Mouse (Mus musculus): ENCODE measurements around the gene Usp39. TPM values are rescaled to one million over a fixed set of nuclear protein-coding genes. Genes with fewer than 3 reads are reported as not detected.

Usp39 gene
- total RNA-seq, 4 experiments from 2014 or later: 14.4 to 20.0 (median 15.2) TPM

GRCm38 (mm10) chr6:72302349-72302925 is 42.5 kb downstream of the Usp39 start:
- no peak for DNase-seq (ENCODE audit: low spot score)

DNA sequence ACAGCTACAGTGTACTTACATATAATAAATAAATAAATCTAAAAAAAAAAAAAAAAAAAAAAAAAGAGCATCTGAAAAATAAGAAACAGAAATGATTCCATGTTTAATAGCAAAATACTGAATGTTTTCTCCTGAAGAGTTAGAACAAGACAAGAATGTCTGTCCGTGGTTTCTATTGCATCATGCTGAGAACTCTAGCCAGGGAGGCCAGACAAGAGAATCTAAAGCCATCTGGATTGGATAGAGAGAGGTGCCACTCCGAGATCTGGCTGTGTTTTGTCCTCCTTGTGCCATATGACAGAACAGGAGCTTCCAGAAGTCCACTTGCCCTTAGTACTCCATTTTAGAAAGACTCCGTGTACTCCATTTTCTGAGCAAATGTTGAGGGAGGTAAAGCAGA is 47.2 kb downstream of the Usp39 start:
- DNase-seq (ENCODE audit: low spot score): no peak

- no peak for DNase-seq (ENCODE audit: low spot score)
These were observed 51.9 kb downstream of the Usp39 start for GRCm38 (mm10) chr6:72292972-72293651.

DNA sequence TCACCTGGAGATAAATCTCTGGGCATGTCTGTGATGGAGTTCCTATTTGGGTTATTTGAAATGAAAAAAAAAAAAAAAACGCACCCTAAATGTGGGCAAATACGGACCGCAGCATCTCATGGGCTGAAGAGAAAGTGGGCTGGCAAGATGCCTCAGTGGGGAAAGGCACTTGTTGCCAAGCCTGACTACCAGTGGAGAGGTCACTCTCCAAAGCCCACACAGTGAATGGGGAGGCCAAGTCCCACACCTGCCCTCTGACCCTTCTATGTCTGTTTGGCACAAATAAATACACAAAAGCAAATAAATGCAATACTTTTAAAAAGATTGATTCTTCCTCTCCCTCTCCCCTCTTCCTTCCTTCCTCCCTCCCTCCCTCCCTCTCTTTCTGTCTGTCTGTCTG is 55.5 kb downstream of the Usp39 start:
- DNase-seq (ENCODE audit: low spot score): no peak

GRCm38 (mm10) chr6:72283914-72284313 is 61.1 kb downstream of the Usp39 start:
- no peak for DNase-seq (ENCODE audit: low spot score)

- no peak for DNase-seq (ENCODE audit: low spot score)
These were observed 64.5 kb downstream of the Usp39 start for GRCm38 (mm10) chr6:72280410-72280998.

DNA sequence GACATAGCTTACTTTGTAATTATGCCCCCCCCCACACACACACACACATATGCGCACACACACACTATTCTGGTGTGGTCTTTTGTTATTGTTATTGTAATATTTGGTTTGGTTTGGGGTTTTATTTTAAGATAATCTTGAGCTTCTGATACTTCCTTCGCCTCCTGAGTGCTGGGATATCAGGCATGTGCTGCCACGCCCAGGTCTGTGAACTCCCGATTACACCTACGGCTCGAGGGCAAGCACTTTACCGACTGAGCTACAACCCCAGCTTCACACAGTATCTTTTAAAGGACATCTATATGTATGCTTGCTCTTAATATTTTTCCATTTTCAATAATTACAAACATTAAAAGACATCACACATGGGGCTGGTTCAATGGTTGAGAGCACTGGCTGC is 65.5 kb downstream of the Usp39 start:
- no peak for DNase-seq (ENCODE audit: low spot score)

- no peak for DNase-seq (ENCODE audit: low spot score)
These were observed 66.1 kb downstream of the Usp39 start for GRCm38 (mm10) chr6:72278835-72279234.

DNA sequence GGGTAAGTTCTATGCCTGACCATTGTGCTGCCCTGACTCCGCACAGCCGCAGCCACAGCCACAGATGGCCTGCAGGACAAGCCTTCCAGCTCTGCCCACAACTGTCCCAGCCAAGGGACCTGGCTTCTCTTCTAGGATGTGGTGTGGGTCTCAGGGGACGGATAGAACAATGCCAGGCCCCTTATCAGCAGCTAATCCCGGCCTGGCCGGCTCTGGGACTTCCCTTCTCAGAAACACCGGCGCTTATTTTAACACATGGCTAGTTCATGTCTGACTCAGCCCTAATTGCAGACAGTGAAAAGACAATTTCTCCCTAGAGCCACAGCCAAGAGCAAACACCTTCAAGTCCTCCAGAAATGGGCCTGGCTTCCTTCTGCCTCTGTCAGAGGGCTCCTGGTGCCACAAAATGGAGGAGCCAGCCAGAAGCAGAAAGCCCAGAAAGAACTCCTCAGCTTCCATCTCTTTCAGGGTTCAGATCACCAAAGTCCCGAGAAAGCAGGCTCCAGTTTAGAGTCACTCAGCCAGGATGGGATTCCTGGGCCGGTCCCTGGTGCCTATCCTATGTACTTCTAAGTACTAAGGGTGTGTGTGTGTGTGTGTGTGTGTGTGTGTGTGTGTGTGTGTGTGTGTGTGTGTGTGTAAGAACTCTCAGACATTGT is 67.3 kb downstream of the Usp39 start:
- DNase-seq (ENCODE audit: low spot score): peak; percentile 86

GRCm38 (mm10) chr6:72276972-72277441 is 68.0 kb downstream of the Usp39 start:
- DNase-seq (ENCODE audit: low spot score): peak; percentile 60

- no peak for DNase-seq (ENCODE audit: low spot score)
These were observed 68.8 kb downstream of the Usp39 start for GRCm38 (mm10) chr6:72276141-72276540.

DNA sequence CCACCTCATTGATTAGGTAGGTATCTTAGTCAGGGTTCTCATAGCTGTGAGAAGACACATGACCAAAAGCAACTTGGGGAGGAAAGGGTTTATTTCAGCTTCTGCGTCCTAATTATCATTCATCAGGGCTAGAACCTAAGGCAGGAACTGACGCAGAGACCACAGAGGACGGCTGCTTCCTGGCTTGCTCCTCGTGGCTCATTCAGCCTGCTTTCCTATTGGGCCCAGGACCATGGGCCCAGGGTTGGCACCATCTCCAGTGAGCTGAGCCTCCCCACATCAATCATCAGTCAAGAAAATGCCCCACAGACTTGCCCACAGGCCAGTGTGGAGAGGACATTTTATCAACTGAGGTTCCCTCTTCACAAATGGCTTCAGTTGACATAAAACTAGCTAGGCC is 69.5 kb downstream of the Usp39 start:
- DNase-seq (ENCODE audit: low spot score): no peak

- no peak for DNase-seq (ENCODE audit: low spot score)
These were observed 71.8 kb downstream of the Usp39 start for GRCm38 (mm10) chr6:72273153-72273552.

DNA sequence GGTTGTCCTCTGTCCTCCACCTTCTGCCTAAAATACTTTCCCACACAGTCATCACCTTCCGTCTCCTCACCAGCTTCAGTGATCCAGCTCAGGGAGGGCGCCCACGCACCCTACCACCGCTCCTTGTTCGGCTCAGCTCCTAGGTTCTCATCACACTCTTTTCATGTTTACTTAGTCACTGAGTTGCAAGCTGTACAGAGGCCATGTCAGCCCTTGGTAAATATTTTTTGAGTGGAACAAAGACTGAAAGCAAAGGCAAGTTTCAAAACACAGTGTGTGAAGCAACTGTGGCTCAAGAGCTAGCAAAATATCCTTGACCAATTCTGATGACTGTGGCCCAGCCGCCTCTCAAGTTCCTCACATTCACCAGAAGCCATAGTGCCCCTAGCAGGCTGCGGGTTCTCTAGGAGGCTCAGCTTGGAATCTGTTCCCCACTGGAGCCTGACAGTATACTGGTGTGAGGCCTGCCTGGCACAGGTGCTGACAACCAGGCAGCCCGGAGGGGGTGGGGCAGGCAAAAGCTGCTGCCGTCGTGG is 72.8 kb downstream of the Usp39 start:
- no peak for DNase-seq (ENCODE audit: low spot score)

DNA sequence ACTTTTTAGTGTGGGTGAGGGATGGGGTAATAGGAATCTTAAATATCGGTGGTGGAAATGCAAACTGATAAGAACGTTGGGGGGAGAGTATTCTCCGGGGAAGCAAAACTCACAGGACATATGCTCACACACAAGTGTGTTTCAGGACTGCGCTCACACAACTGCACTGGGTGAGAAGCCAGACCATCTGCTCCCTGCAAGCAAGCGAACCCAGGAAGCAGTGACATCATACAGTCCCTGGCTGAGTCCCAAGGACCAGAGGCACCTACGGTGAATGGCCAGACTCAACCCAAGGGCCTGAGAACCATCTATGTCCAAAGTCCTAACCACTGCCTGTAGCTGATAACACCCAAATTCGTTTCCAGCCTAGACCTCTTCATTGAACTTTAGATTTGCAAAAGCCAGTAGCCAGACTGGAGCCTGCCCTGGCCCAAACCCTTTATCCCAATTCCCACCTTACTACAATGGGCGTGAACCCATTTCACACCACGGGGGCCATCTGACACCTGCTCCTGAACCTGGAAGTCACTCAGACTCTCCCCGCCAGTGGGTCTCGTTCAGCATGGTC is 73.9 kb downstream of the Usp39 start:
- no peak for DNase-seq (ENCODE audit: low spot score)

GRCm38 (mm10) chr6:72270258-72270657 is 74.7 kb downstream of the Usp39 start:
- no peak for DNase-seq (ENCODE audit: low spot score)

Other genes starting within 250 kb of the Usp39 start
- 10 to 100 TPM; 60.4 to 74.1 (median 71.4) TPM for gene St3gal5, start 247.6 kb downstream of the Usp39 start, total RNA-seq (2022)
- gene Atoh8, start 109.6 kb downstream of the Usp39 start, total RNA-seq (2022): 10 to 100 TPM in 2 of 4 experiments, 1 to 10 TPM in 2; 9.6 to 10.9 (median 10.1) TPM
- under 1 TPM in 1 of 4 experiments, not detected in 3; 0.23 TPM for gene Sftpb, start 40.6 kb downstream of the Usp39 start, total RNA-seq (2022)
- gene 0610030E20Rik, start 2.1 kb upstream of the Usp39 start, total RNA-seq (2022): 10 to 100 TPM in 1 of 4 experiments, 1 to 10 TPM in 3; 7.6 to 10.4 (median 8.0) TPM
- 10 to 100 TPM; 20.4 to 24.3 (median 22.2) TPM for gene Tmem150a, start 10.3 kb upstream of the Usp39 start, total RNA-seq (2022)
- gene Rnf181, start 21.8 kb upstream of the Usp39 start, total RNA-seq (2022): 10 to 100 TPM; 39.5 to 49.6 (median 41.5) TPM
- gene Vamp5, start 35.3 kb upstream of the Usp39 start, total RNA-seq (2022): 10 to 100 TPM; 58.0 to 68.1 (median 61.2) TPM
- gene Vamp8, start 45.5 kb upstream of the Usp39 start, total RNA-seq (2022): 10 to 100 TPM; 58.8 to 80.9 (median 70.8) TPM
- 10 to 100 TPM; 30.9 to 38.9 (median 33.8) TPM for gene Ggcx, start 69.1 kb upstream of the Usp39 start, total RNA-seq (2022)
- gene Mat2a, start 94.4 kb upstream of the Usp39 start, total RNA-seq (2022): 100 to 1,000 TPM; 112 to 150 (median 119) TPM
- not detected for gene Sh2d6, start 176.5 kb upstream of the Usp39 start, total RNA-seq (2022)
- gene Capg, start 199.2 kb upstream of the Usp39 start, total RNA-seq (2022): 10 to 100 TPM in 1 of 4 experiments, 1 to 10 TPM in 3; 7.5 to 11.8 (median 9.2) TPM